Mouse (Mus musculus): ENCODE measurements around the gene Uba52.

The Uba52 gene

GRCm38 (mm10) chr8:70481908-70482307, 28.7 kb downstream of the Uba52 start:
- no peak for DNase-seq (ENCODE audit: low spot score)

- DNase-seq (ENCODE audit: low spot score): no peak
Observed at GRCm38 (mm10) chr8:70477269-70477982, 33.2 kb downstream of the Uba52 start.

- peak; percentile 92 for DNase-seq (ENCODE audit: low spot score)
Observed at GRCm38 (mm10) chr8:70476333-70477268, 34.0 kb downstream of the Uba52 start, which contains the start of gene Klhl26. Gene Klhl26, minus strand, starts transcription at chr8:70476968.

GRCm38 (mm10) chr8:70471856-70472255, 38.7 kb downstream of the Uba52 start:
- DNase-seq (ENCODE audit: low spot score): no peak

- DNase-seq (ENCODE audit: low spot score): no peak
Observed at GRCm38 (mm10) chr8:70469938-70470337, 40.7 kb downstream of the Uba52 start.

GRCm38 (mm10) chr8:70469295-70469916, 41.2 kb downstream of the Uba52 start:
- no peak for DNase-seq (ENCODE audit: low spot score)

GRCm38 (mm10) chr8:70468733-70469132, 41.9 kb downstream of the Uba52 start:
- DNase-seq (ENCODE audit: low spot score): no peak

- DNase-seq (ENCODE audit: low spot score): no peak
Observed at GRCm38 (mm10) chr8:70467907-70468306, 42.7 kb downstream of the Uba52 start.

- no peak for DNase-seq (ENCODE audit: low spot score)
Observed at GRCm38 (mm10) chr8:70467229-70467725, 43.3 kb downstream of the Uba52 start.

- no peak for DNase-seq (ENCODE audit: low spot score)
Observed at GRCm38 (mm10) chr8:70466771-70467170, 43.8 kb downstream of the Uba52 start.

GRCm38 (mm10) chr8:70466305-70466704, 44.3 kb downstream of the Uba52 start:
- no peak for DNase-seq (ENCODE audit: low spot score)

GRCm38 (mm10) chr8:70465701-70466100, 44.9 kb downstream of the Uba52 start:
- DNase-seq (ENCODE audit: low spot score): no peak

GRCm38 (mm10) chr8:70464162-70464561, 46.4 kb downstream of the Uba52 start:
- DNase-seq (ENCODE audit: low spot score): no peak

GRCm38 (mm10) chr8:70463306-70463705, 47.3 kb downstream of the Uba52 start:
- no peak for DNase-seq (ENCODE audit: low spot score)

GRCm38 (mm10) chr8:70462516-70462813, 48.1 kb downstream of the Uba52 start:
- no peak for DNase-seq (ENCODE audit: low spot score)

- DNase-seq (ENCODE audit: low spot score): no peak
Observed at GRCm38 (mm10) chr8:70461765-70462515, 48.7 kb downstream of the Uba52 start.

- DNase-seq (ENCODE audit: low spot score): no peak
Observed at GRCm38 (mm10) chr8:70460606-70461005, 50.0 kb downstream of the Uba52 start.

GRCm38 (mm10) chr8:70460199-70460598, 50.4 kb downstream of the Uba52 start:
- DNase-seq (ENCODE audit: low spot score): no peak

- no peak for DNase-seq (ENCODE audit: low spot score)
Observed at GRCm38 (mm10) chr8:70459636-70460035, 51.0 kb downstream of the Uba52 start.

- no peak for DNase-seq (ENCODE audit: low spot score)
Observed at GRCm38 (mm10) chr8:70458462-70458861, 52.1 kb downstream of the Uba52 start.

All from urinary bladder, postnatal 10 days (tissue).